Mouse (Mus musculus): Measurements from ENCODE around the gene Zfp358.

The Zfp358 gene

DNA sequence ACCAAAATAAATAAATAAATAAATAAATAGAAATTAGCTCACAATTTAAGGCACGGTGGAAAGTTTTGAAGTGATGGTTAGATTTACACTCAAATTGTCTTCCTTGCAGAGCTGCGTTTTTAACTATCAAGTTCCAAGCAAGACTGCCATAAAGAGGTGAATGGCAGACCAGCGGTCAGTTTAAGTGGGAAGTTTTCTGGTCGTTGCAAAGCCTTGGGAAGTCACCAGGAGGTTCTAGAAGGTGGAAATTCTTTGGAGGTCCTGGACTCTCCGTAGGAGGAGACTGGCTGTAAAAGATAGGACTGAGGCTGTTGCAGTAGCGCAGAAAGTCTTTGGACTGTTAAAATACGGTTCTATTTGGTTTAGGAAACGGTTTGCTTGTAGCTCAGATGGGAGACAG lies 6.8 kb downstream of the Zfp358 start:
- DNase-seq (ENCODE audit: low spot score in 2 of 2): no peak

DNA sequence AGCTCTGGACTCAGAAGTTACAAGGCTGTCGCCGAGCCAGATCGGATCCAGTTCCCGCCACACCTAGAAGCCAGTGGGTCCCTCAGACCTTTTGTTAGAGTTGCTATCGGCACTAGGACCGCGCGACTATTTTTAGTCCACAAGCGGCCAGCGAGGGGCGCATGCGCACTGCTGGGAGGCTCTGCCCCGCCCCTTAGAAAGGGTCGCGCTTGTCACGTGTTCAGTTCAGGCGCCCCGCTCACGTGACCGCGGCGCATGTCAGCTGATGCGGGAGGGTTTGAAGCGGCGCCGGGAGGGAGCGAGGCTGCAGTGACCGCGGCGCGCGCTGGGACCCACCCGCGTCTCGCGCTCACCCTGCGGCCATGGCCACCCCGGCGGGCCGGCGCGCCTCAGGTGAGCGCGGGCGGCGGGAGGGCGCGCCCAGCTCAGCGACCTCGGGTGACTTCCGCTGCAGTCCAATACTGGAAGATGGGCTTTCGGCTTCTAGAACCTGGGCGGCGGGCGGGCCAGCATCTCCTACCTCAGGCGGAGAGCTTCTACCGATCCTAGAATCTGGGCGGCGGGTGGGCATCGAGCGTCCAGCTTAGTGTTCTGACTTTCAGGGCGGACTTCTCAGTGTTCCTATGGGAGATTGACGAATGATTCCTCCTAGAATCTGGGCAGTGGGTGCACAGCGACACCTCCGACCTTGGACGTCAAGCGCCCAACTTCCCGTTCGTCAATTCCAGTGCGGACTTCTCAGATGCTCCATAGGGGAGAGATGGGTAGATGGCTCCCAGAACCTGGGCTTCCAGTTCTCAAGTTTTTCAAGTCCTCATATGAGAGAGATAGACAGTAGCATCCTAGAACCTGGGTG lies 7.5 kb downstream of the Zfp358 start, which contains the start of gene Mcoln1:
Mcoln1 (plus strand) TSS at position 223 of the 856 bp plus-strand sequence.
- DNase-seq (ENCODE audit: low spot score in 2 of 2): peak; percentile 98 to 99

DNA sequence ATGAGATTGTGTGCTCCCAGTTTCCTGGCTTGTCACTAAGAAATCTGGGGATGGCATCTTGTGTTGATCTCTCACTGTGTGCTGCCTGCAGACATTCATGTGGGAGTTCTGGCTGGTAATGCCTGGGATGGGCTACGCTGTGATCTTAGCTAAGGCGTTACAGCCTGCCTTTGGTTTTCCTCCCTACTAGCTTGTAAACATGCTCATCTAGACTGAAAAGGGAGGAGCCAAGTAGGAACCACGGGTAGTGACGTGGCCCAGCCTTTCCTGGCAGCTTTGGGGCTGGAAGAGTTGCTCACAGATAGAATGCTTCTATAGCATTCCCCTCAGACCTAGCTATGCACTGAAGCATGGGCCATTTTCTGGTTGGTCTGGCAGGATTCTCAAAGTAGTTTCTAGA lies 9.3 kb downstream of the Zfp358 start:
- peak in 1 of 2 experiments; percentile 59 for DNase-seq (ENCODE audit: low spot score in 2 of 2)

- no peak for DNase-seq (ENCODE audit: low spot score in 2 of 2)
Observed at GRCm38 (mm10) chr8:3507979-3508754, 15.2 kb downstream of the Zfp358 start.

- DNase-seq (ENCODE audit: low spot score in 2 of 2): no peak
Observed at GRCm38 (mm10) chr8:3514681-3515247, 21.8 kb downstream of the Zfp358 start.

DNA sequence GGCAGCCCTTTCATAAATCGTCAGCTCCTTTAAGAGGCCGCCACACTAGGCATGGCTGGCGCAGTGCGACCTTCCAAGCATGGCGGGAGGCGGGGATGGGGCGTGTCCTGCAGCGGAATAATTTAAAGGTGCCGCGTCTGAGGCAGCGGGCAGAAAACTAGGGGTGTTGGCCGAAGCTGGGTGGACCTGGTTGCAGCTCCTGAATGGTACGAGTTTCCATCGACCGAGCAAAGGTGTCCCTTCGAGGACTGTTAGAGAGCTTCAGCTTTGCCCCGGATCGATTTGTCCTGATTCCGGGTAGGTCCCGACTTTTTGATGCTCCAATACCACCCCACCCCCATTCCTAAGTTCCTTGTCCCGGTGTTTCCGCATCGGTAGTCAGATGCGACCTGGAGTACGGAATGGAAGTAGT lies 22.3 kb downstream of the Zfp358 start, which contains the start of gene Pnpla6:
Pnpla6 (plus strand) TSS at position 125 of the 412 bp plus-strand sequence.
- DNase-seq (ENCODE audit: low spot score in 2 of 2): peak; percentile 93

DNA sequence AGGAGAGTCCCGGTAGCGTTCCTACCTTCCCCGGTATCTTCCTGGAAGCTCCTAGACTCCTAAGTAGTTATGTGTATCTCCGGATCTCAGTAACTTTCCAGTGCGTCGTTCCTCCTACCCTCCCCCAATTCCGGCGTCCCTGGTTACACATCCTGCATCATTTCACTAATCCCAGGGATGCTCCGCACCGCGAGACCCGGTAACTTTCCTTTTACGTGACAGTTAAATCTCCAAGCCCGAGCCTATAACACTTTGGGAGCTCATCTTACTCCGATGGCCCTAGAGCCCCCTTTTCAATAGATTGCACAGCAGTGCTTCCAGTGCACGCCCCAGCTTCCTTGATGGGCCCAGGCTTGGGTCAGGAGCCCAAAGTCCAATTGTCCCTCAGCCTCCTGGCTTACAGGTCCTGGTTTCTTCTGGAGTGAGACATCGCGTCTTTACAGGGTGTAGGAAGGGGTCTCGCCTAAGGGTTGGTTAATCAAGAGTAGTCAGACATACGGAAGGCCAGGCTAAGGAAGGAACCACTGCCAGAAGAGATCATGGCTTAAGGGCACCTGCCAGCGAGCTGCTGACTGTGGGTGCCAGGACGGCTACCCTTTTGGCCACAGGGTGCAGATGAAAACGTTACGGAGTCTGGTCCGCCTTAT lies 23.0 kb downstream of the Zfp358 start:
- peak; percentile 76 to 85 for DNase-seq (ENCODE audit: low spot score in 2 of 2)

DNA sequence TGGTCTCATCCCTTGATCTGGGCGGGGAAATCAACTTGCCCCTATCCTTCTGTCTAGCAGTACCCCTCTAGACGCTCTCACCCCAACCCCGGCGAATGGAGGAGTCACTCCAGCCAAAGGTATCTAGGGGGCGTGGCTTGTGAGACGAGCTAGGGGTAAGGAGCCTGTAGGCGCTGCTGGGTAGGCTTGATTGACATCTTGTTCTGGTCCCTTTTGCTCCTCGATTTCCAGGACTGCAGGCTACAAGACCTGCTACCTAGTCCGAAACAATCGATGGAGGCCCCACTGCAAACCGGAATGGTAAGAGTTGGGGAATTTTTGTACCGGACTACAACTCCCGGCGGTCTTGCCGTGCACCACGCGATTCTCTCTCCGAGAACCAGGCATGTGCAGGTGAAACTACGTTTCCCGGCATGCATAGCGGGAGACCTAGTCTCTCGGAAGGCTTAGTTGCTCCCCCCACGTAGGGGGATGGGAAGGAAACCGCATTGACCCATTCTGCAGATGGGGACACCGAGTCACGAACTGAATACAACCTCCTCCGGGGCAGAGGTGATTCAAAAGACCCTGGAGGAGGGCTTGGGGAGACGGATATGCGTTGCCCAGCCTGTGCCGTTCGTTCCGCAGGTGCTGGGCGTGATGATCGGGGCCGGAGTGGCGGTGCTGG lies 23.6 kb downstream of the Zfp358 start:
- DNase-seq (ENCODE audit: low spot score in 2 of 2): peak; percentile 97 to 98

DNA sequence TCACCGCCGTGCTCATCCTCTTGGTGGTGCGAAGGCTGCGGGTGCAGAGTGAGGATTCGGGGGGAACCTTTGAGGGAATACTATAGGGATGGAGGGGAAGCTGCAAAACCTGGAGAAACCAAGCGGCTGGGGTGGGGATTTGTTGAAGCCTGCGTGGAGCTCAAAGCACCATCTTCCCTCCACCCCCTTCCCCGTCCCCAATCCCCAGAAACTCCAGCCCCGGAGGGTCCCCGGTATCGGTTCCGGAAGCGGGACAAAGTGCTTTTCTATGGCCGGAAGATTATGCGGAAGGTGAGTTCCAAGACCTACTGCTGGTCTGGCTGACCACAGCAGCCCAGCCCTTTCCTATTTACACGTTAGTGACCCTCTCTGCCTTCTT lies 24.2 kb downstream of the Zfp358 start:
- peak; percentile 76 to 83 for DNase-seq (ENCODE audit: low spot score in 2 of 2)

GRCm38 (mm10) chr8:3522007-3522697 lies 29.2 kb downstream of the Zfp358 start:
- DNase-seq (ENCODE audit: low spot score in 2 of 2): no peak

GRCm38 (mm10) chr8:3530816-3531215 lies 37.9 kb downstream of the Zfp358 start:
- DNase-seq (ENCODE audit: low spot score in 2 of 2): no peak

DNA sequence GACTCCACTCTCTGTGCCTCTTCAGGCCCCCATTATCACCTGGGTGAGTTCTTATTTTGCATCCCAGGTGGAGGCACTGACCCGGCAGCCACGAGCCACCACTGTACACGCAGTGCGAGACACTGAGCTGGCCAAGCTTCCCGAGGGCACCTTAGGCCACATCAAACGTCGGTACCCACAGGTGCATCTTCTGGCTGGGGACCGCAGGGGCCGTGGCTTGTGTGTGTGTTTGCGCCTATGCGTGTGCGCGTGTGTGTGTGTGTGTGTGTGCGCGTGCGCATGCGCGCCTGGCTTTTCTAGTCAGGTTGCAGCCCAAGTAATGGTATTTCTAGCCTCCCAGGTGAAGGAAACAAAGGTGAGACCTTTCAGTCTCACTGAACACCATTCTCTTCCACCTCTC lies 39.0 kb downstream of the Zfp358 start:
- DNase-seq (ENCODE audit: low spot score in 2 of 2): no peak

DNA sequence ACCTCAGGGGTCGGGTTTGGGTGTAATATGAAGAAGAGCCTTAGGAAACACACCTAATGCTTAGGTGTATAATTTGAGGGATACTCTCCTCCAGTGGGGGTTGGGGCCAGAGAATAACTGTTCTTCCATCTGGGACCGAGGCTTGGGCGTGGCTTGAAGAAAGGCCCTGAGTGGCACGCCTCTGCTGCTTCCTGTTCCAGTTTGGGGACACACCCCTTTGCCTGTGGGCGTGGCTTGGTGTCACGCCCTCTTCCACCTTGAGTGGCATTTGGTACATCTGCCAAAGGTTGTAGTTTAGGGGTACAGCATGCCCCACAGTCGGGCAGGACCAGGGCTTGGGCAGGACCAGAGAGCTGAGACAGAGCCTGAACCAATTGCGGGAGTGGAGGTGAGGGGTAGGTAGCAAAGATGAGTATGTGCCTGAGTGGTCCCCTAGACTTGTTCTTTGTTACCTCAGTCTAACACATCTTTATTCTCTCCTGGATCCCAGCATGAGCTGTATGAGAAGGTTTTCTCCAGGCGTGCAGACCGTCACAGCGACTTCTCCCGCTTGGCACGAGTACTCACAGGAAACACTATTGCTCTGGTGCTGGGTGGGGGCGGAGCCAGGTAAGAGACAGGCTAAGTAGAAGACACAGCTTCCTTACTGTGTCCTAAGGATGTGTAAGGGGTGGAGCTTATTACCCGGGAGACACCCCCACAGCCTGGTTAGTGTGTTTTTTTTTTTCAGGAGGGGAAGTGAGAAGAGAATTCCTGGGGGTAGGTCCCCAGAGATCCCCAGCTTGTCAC lies 43.3 kb downstream of the Zfp358 start:
- no peak for DNase-seq (ENCODE audit: low spot score in 2 of 2)

DNA sequence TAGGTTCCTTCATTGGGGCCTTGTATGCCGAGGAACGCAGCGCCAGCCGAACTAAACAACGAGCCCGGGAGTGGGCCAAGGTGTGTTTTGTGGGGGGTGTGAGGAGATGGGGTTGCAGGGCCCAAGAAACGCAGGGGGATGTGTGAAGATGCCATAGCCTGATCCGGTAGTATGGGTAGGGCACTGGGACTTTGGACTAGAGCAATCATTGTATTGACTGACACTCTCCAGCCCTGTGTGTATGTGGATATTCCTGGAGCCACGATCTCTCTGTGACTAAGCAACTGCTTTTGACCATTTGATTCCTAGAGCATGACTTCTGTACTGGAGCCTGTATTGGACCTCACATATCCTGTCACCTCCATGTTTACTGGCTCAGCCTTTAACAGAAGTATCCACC lies 44.0 kb downstream of the Zfp358 start:
- DNase-seq (ENCODE audit: low spot score in 2 of 2): no peak

DNA sequence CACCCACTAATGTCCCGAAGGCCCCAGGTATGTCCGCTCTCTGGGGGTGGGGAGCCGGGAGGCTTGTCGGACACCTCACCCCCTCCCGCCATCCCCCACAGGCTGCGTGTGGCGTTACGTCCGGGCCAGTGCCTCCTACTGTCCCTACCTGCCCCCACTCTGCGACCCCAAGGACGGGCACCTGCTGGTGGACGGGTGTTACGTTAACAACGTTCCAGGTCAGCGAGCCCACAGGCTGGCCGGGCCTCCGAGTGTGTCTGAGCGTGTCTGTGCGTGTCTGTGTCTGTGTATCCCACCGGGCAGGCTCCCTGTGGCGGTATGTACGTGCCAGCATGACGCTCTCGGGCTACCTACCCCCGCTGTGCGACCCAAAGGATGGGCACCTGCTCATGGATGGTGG lies 44.7 kb downstream of the Zfp358 start:
- no peak for DNase-seq (ENCODE audit: low spot score in 2 of 2)

DNA sequence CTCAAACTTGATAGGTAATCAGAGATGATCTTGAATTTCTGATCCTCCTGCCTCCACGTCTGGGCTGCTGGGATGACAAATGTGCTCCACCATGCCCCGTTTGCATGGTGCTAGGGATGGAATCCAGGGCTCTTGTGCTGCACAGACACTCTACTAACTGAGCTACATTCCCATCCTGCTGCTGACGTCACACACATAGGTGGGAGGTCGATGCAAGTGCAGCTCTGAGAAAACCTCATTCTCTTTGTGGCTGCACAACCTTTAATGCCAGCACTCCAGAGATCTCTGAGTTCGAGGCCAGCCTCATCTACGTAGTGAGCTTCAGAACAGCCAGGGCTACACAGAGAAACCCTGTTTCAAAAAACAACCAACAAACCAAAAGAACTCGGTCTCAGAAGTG lies 46.2 kb downstream of the Zfp358 start:
- DNase-seq (ENCODE audit: low spot score in 2 of 2): no peak

- DNase-seq (ENCODE audit: low spot score in 2 of 2): no peak
Observed at GRCm38 (mm10) chr8:3540076-3540475, 47.1 kb downstream of the Zfp358 start.

GRCm38 (mm10) chr8:3546511-3546910 lies 53.6 kb downstream of the Zfp358 start:
- DNase-seq (ENCODE audit: low spot score in 2 of 2): no peak

All from right cerebral cortex, postnatal 10 days (tissue).